10 mouse cellular contexts compared by ENCODE assay signal in the genomic region with DNA sequence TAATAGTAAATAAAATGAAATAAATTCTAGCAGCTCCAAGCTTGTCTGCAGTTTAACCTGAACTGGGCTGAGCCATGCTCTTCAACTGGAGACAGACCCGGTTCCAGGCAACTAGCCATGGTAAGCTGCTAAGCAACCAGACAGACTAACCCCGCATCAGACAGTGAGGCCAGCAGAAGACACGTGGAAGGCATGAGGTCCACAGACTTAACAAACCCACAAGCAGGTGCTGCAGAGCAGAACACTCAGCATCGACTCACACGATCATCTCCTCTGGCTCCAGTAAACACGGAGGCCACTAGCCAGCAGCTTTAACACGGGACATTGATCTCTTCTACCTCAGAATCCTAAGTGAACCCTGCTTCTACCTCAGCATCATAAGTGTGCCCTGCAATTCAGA. TPM values are rescaled to one million over a fixed set of nuclear protein-coding genes. Genes with fewer than 3 reads are reported as not detected.
A peak's percentile ranks its signal among the peaks of the same experiment; 100 is the strongest.
DNase-seq lines count a peak whose midpoint lies in the region; ATAC-seq lines count a peak whose summit lies in the region.
"Had no signal": no experiment of that assay in that cellular context is flagged by ENCODE, and none has a peak within 500 bp of the region (broad histone marks: within the 10 kb centered on the region; RNA-seq: fewer than 3 reads in every experiment).

No protein-coding gene starts in this region.

- WGBS in forebrain, embryonic 13.5 days = 60% methylated on average over 7 of the region's 7 CpGs
- WGBS in forebrain, embryonic 11.5 days = 80% methylated on average over 7 of the region's 7 CpGs

- no peak for DNase-seq in forebrain, embryonic 11.5 days (ENCODE audit: low spot score)
- DNase-seq in right cerebral cortex, adult 18-20 months = peak; percentile 46
- DNase-seq in right cerebral cortex, postnatal 25 days = no peak
- peak; percentile 55 for DNase-seq in layer of hippocampus, adult 9-11 months
- DNase-seq in embryo, embryonic 10 days (ENCODE audit: low spot score) = no peak
- no peak for DNase-seq in retina, postnatal 1 day
- DNase-seq in B cell, adult 2 months = no peak
- DNase-seq: embryo, embryonic 11 days had no signal

- no peaks in the 10 kb centered on the region for H3K9me3 ChIP-seq in forebrain, embryonic 13.5 days (replicated peaks)
- H3K9me3 ChIP-seq in forebrain, embryonic 11.5 days (ENCODE audit: control insufficient read depth, low read length) = no peaks in the 10 kb centered on the region
- H3K9me3 ChIP-seq: limb, embryonic 12.5 days had no signal

- H3K4me2 ChIP-seq in forebrain, embryonic 13.5 days = no peak overlapping the region
- H3K4me2 ChIP-seq in forebrain, embryonic 11.5 days (ENCODE audit: low read depth, low read length, severe bottlenecking) = no peak overlapping the region
- H3K4me2 ChIP-seq: limb, embryonic 12.5 days had no signal

- no peak overlapping the region for H3K9ac ChIP-seq in forebrain, embryonic 13.5 days
- no peak overlapping the region for H3K9ac ChIP-seq in forebrain, embryonic 11.5 days (ENCODE audit: low read length)
- H3K9ac ChIP-seq: limb, embryonic 12.5 days had no signal

- peaks cover 57% of the 10 kb centered on the region for H3K4me1 ChIP-seq in forebrain, embryonic 13.5 days
- H3K4me1 ChIP-seq in forebrain, embryonic 11.5 days (replicated peaks; ENCODE audit: control insufficient read depth, insufficient read depth, low read length) = peaks cover 11% of the 10 kb centered on the region

- ATAC-seq in forebrain, embryonic 13.5 days = no peak
- no peak for ATAC-seq in forebrain, embryonic 11.5 days (replicated peaks; ENCODE audit: low FRiP score)

- peak overlapping the region; percentile 17; the same call in 1 of the 2 replicates for H3K27ac ChIP-seq in forebrain, embryonic 13.5 days
- H3K27ac ChIP-seq in forebrain, embryonic 11.5 days (ENCODE audit: low read depth, low read length) = no peak overlapping the region
- H3K27ac ChIP-seq: limb, embryonic 12.5 days had no signal

- no peak overlapping the region for H3K4me3 ChIP-seq in forebrain, embryonic 13.5 days
- H3K4me3 ChIP-seq in forebrain, embryonic 11.5 days (ENCODE audit: low read depth, low read length) = no peak overlapping the region
- H3K4me3 ChIP-seq: limb, embryonic 12.5 days had no signal

- no peaks in the 10 kb centered on the region for H3K27me3 ChIP-seq in forebrain, embryonic 13.5 days
- H3K27me3 ChIP-seq in forebrain, embryonic 11.5 days (ENCODE audit: control insufficient read depth, insufficient read depth, low read length) = no peaks in the 10 kb centered on the region
- H3K27me3 ChIP-seq: limb, embryonic 12.5 days had no signal

- peaks cover 21% of the 10 kb centered on the region for H3K36me3 ChIP-seq in forebrain, embryonic 13.5 days (ENCODE audit: poor library complexity, severe bottlenecking)
- H3K36me3 ChIP-seq in forebrain, embryonic 11.5 days (ENCODE audit: control insufficient read depth, insufficient read depth, low read length) = 0 out of 2 replicates have a peak, but pooled peaks cover 2% of the 10 kb centered on the region

RNA-seq across cellular contexts. Expression of a gene that starts 6.7 kb away (rescaled TPM):
- 182 and 189 TPM in 2 replicates for polyA plus RNA-seq in forebrain, embryonic 13.5 days (2015; fragmentation: Nextera tagmentation; extraction: Ambion mirVana)
- 201 and 217 TPM in 2 replicates for polyA plus RNA-seq in forebrain, embryonic 11.5 days (2014; fragmentation: Nextera tagmentation; extraction: Ambion mirVana)

RNA-seq across cellular contexts. Expression of a gene that starts 25.4 kb away (rescaled TPM):
- 15.1 and 17.0 TPM in 2 replicates for polyA plus RNA-seq in forebrain, embryonic 13.5 days (2015; fragmentation: Nextera tagmentation; extraction: Ambion mirVana)
- polyA plus RNA-seq in forebrain, embryonic 11.5 days (2014; fragmentation: Nextera tagmentation; extraction: Ambion mirVana) = 3.9 and 5.3 TPM in 2 replicates

RNA-seq across cellular contexts. Expression of a gene that starts 43.6 kb away (rescaled TPM):
- polyA plus RNA-seq in forebrain, embryonic 13.5 days (2015; fragmentation: Nextera tagmentation; extraction: Ambion mirVana) = not detected in 2 replicates
- polyA plus RNA-seq in forebrain, embryonic 11.5 days (2014; fragmentation: Nextera tagmentation; extraction: Ambion mirVana) = not detected in 2 replicates
- polyA plus RNA-seq: limb, embryonic 12.5 days had no signal

RNA-seq across cellular contexts. Expression of a gene that starts 54.2 kb away (rescaled TPM):
- polyA plus RNA-seq in forebrain, embryonic 13.5 days (2015; fragmentation: Nextera tagmentation; extraction: Ambion mirVana) = 0.14 and 0.25 TPM in 2 replicates
- 0.17 TPM in 1 of 2 replicates, not detected in the other for polyA plus RNA-seq in forebrain, embryonic 11.5 days (2014; fragmentation: Nextera tagmentation; extraction: Ambion mirVana)
- polyA plus RNA-seq: limb, embryonic 12.5 days had no signal

RNA-seq across cellular contexts. Expression of a gene that starts 57.2 kb away (rescaled TPM):
- polyA plus RNA-seq in forebrain, embryonic 13.5 days (2015; fragmentation: Nextera tagmentation; extraction: Ambion mirVana) = 118 and 130 TPM in 2 replicates
- polyA plus RNA-seq in forebrain, embryonic 11.5 days (2014; fragmentation: Nextera tagmentation; extraction: Ambion mirVana) = 134 and 142 TPM in 2 replicates

Comparison
In these comparisons a context has a peak if more than half of its experiments do, and no peak if none do; other contexts are left out.
1. DNase-seq: peak in right cerebral cortex, adult 18-20 months (single experiment) and layer of hippocampus, adult 9-11 months (single experiment); none in forebrain, embryonic 11.5 days (single experiment), right cerebral cortex, postnatal 25 days (single experiment), embryo, embryonic 10 days (single experiment), retina, postnatal 1 day (single experiment) and B cell, adult 2 months (0 of 2).